Mouse (Mus musculus) lung, embryonic 14.5 days (tissue): ENCODE data around the gene Mb21d2. TPM values are rescaled to one million over a fixed set of nuclear protein-coding genes. Genes with fewer than 3 reads are reported as not detected.

Experiments used
- ATAC-seq: fragments of 200-750 bp; cut with Nextera tagmentation; 2 replicates; pipeline ENCODE4 v1.8.0; 2017; ENCODE audit warnings: mild to moderate bottlenecking, moderate TSS enrichment, moderate library complexity; ENCODE audit not compliant: insufficient read depth
- DNase-seq: peaks from one replicate; pipeline ENCODE4 v3.0.0-alpha.2; 2015
- H3K27ac ChIP-seq: fragments of 300-500 bp; sonication (generic); 2 replicates; pipeline ENCODE4 v1.5.1; 2014; ENCODE audit warnings: low read depth, mild to moderate bottlenecking, moderate library complexity
- H3K27me3 ChIP-seq: fragments of 300-500 bp; sonication (generic); 2 replicates; pipeline ENCODE4 v1.6.1; 2014; ENCODE audit warnings: low read length, control low read depth; ENCODE audit not compliant: insufficient read depth
- H3K36me3 ChIP-seq: fragments of 300-500 bp; sonication (generic); 2 replicates; pipeline ENCODE4 v1.6.1; 2014; ENCODE audit warnings: control low read depth; ENCODE audit not compliant: insufficient read depth
- H3K4me1 ChIP-seq: fragments of 300-500 bp; sonication (generic); 2 replicates; pipeline ENCODE4 v1.6.1; 2014; ENCODE audit warnings: antibody characterized with exemption, control low read depth; ENCODE audit not compliant: insufficient read depth
- H3K4me2 ChIP-seq: fragments of 300-500 bp; sonication (generic); 2 replicates; pipeline ENCODE4 v1.6.1; 2014; ENCODE audit warnings: mild to moderate bottlenecking
- H3K4me3 ChIP-seq: fragments of 300-500 bp; sonication (generic); 2 replicates; pipeline ENCODE4 v1.5.1; 2014; ENCODE audit warnings: low read depth, low read length
- H3K9ac ChIP-seq: fragments of 300-500 bp; sonication (generic); 2 replicates; pipeline ENCODE4 v1.6.1; 2014
- H3K9me3 ChIP-seq: fragments of 300-500 bp; sonication (generic); 2 replicates; pipeline ENCODE4 v1.6.1; 2016; ENCODE audit warnings: low read depth, low read length, control low read depth
- CTCF ChIP-seq: IDR thresholded peaks from 2 replicates; pipeline ENCODE4 v1.5.1; 2016; ENCODE audit warnings: antibody characterized with exemption, low read depth
- WGBS: fragments of 180-500 bp; shearing (Covaris S2); extraction: QIAGEN DNeasy Blood & Tissue Kit; methylation state at CpG from one replicate; pipeline ENCODE4 v1.1.7; 2014; 5-methylcytosine and 5-hydroxymethylcytosine counted together
- polyA plus RNA-seq: library from polyadenylated mRNA; unstranded; fragments of >200 nt; fragmentation: Nextera tagmentation; extraction: Ambion mirVana; gene quantifications from 2 replicates; pipeline ENCODE4 v1.2.1, GENCODE M21; 2014

Mb21d2 gene
- polyA plus RNA-seq, 1 experiment from 2014 or later, result 7.3 TPM

- Histone ChIP-seq H3K9me3 (no peaks in the 10 kb centered on the region; the same call in 1 of the 2 replicates), H3K27ac (no peak overlapping the region), H3K4me1 (no peaks in the 10 kb centered on the region), H3K36me3 (no peaks in the 10 kb centered on the region), H3K4me3 (no peak overlapping the region), H3K27me3 (no peaks in the 10 kb centered on the region), H3K4me2 (no peak overlapping the region), H3K9ac (no peak overlapping the region)
- 58% methylated on average over 3 of the region's 3 CpGs for WGBS
- ATAC-seq (no peak), DNase-seq (no peak)
- no peak for TF ChIP-seq CTCF
These were observed 84.1 kb downstream of the Mb21d2 start for GRCm38 (mm10) chr16:28845336-28845735.

GRCm38 (mm10) chr16:28841102-28841501 is 88.4 kb downstream of the Mb21d2 start:
- Histone ChIP-seq H3K4me2 (no peak overlapping the region), H3K9me3 (no peaks in the 10 kb centered on the region), H3K36me3 (no peaks in the 10 kb centered on the region), H3K4me1 (no peaks in the 10 kb centered on the region), H3K9ac (no peak overlapping the region), H3K4me3 (no peak overlapping the region), H3K27me3 (no peaks in the 10 kb centered on the region), H3K27ac (no peak overlapping the region)
- peak; percentile 38 for TF ChIP-seq CTCF
- DNase-seq, result peak; percentile 64
- 17% methylated on average over 11 of the region's 11 CpGs for WGBS
- ATAC-seq, result peak; percentile 56

- peak; percentile 79 for TF ChIP-seq CTCF
- H3K4me3 ChIP-seq, result no peak overlapping the region
- peak; percentile 76 for ATAC-seq
- no peak overlapping the region for H3K27ac ChIP-seq
- H3K4me1 ChIP-seq, result no peaks in the 10 kb centered on the region
- DNase-seq, result peak; percentile 90
- H3K9ac ChIP-seq, result no peak overlapping the region
- H3K9me3 ChIP-seq, result no peaks in the 10 kb centered on the region
- no peak overlapping the region for H3K4me2 ChIP-seq
- WGBS, result 37% methylated on average over 24 of the region's 24 CpGs
- no peaks in the 10 kb centered on the region for H3K27me3 ChIP-seq
- H3K36me3 ChIP-seq, result no peaks in the 10 kb centered on the region
These were observed 89.1 kb downstream of the Mb21d2 start for GRCm38 (mm10) chr16:28840075-28840974.

GRCm38 (mm10) chr16:28839575-28839974 is 89.9 kb downstream of the Mb21d2 start:
- 0 out of 2 replicates have a peak, but pooled peaks have one; percentile 15 for TF ChIP-seq CTCF
- DNase-seq (peak; percentile 30), ATAC-seq (peak; percentile 23; the same call in 1 of the 2 replicates)
- Histone ChIP-seq H3K4me3 (no peak overlapping the region), H3K27me3 (no peaks in the 10 kb centered on the region), H3K4me1 (no peaks in the 10 kb centered on the region), H3K9ac (no peak overlapping the region), H3K36me3 (no peaks in the 10 kb centered on the region), H3K4me2 (no peak overlapping the region), H3K27ac (no peak overlapping the region), H3K9me3 (no peaks in the 10 kb centered on the region)
- 65% methylated on average over 9 of the region's 9 CpGs for WGBS

GRCm38 (mm10) chr16:28838016-28838415 is 91.5 kb downstream of the Mb21d2 start:
- H3K36me3 ChIP-seq, result no peaks in the 10 kb centered on the region
- no peaks in the 10 kb centered on the region for H3K9me3 ChIP-seq
- H3K4me3 ChIP-seq, result no peak overlapping the region
- 14% methylated on average over 12 of the region's 12 CpGs for WGBS
- no peak overlapping the region for H3K27ac ChIP-seq
- H3K27me3 ChIP-seq, result no peaks in the 10 kb centered on the region
- TF ChIP-seq CTCF, result peak; percentile 86
- no peak overlapping the region for H3K9ac ChIP-seq
- H3K4me1 ChIP-seq, result no peaks in the 10 kb centered on the region
- ATAC-seq (peak; percentile 22; the same call in 1 of the 2 replicates), DNase-seq (peak; percentile 88)
- H3K4me2 ChIP-seq, result no peak overlapping the region

GRCm38 (mm10) chr16:28832085-28832635 is 97.3 kb downstream of the Mb21d2 start:
- ATAC-seq (no peak), DNase-seq (no peak)

GRCm38 (mm10) chr16:28829263-28829955 is 100.1 kb downstream of the Mb21d2 start:
- no peaks in the 10 kb centered on the region for H3K27me3 ChIP-seq
- no peak overlapping the region for H3K27ac ChIP-seq
- no peak for ATAC-seq
- H3K4me2 ChIP-seq, result no peak overlapping the region
- no peak overlapping the region for H3K9ac ChIP-seq
- peaks cover 13% of the 10 kb centered on the region; the same call in 1 of the 2 replicates for H3K36me3 ChIP-seq
- no peak overlapping the region for H3K4me3 ChIP-seq
- H3K4me1 ChIP-seq, result no peaks in the 10 kb centered on the region
- no peak for TF ChIP-seq CTCF
- WGBS, result 75% methylated on average over 10 of the region's 10 CpGs
- no peaks in the 10 kb centered on the region for H3K9me3 ChIP-seq
- DNase-seq, result no peak

More at GRCm38 (mm10) chr16:28832085-28832635, 97.3 kb downstream of the Mb21d2 start:
- Histone ChIP-seq H3K4me1 (no peaks in the 10 kb centered on the region), H3K4me3 (no peak overlapping the region), H3K36me3 (peaks cover 11% of the 10 kb centered on the region; the same call in 1 of the 2 replicates), H3K27me3 (no peaks in the 10 kb centered on the region), H3K9ac (no peak overlapping the region), H3K9me3 (no peaks in the 10 kb centered on the region), H3K27ac (no peak overlapping the region), H3K4me2 (no peak overlapping the region)
- whole genome bisulfite sequencing, result 56% methylated on average over 12 of the region's 12 CpGs
- no peak for TF ChIP-seq CTCF
